Mouse (Mus musculus): Measurements from ENCODE around the gene Pex11g.

DNA sequence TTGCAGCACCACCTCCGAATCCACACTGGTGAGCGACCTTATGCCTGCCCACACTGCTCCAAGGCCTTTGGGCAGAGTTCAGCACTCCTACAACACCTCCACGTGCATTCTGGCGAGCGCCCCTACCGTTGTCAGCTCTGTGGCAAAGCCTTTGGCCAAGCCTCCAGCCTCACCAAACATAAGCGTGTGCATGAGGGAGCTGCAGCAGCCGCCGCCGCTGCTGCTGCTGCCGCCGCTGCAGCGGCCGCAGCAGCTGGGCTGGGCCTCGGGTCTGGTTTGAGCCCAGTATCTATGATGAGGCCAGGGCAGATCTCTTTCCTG lies 28.9 kb upstream of the Pex11g start:
- TF ChIP-seq CTCF (IDR thresholded peaks at IDR 0.05; ENCODE audit: low read depth) (no peak), EP300 (IDR thresholded peaks at IDR 0.05; ENCODE audit: low read depth) (no peak)
